ENCODE assay signal across 9 mouse cellular contexts in the genomic region with DNA sequence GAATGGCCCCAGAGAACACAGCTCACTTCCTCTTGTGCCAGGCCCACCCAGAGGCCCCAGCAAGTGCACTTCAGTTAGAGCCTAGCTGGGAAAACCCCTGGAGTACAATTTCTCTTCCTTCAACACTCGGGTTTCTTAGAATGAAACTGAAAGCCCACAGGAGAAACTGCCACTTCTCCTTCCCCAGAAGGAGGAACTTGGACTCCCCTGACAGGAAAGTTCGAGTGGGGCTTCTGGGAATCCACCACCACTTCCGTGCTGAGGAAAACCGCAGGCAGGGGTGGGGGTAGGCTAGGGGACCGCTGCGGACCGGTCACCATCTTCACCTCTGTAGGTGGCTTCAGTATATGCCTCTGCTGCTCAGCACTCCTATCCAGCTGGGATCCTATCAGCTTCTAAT. TPM values are rescaled to one million over a fixed set of nuclear protein-coding genes. Genes with fewer than 3 reads are reported as not detected.
DNase-seq lines count a peak whose midpoint lies in the region; ATAC-seq and TF ChIP-seq lines count a peak whose summit lies in the region.
"Had no signal": no experiment of that assay in that cellular context is flagged by ENCODE, and none has a peak within 500 bp of the region (broad histone marks: within the 10 kb centered on the region; RNA-seq: fewer than 3 reads in every experiment).

No protein-coding gene starts in this region.

- peaks cover 93% of the 10 kb centered on the region for H3K4me1 ChIP-seq in liver, embryonic 12.5 days
- peaks cover 53% of the 10 kb centered on the region for H3K4me1 ChIP-seq in small intestine, adult 2 months (ENCODE audit: control insufficient read depth, insufficient read depth, insufficient read length, low read length)
- peaks cover 20% of the 10 kb centered on the region for H3K4me1 ChIP-seq in midbrain, embryonic 14.5 days (ENCODE audit: control insufficient read depth, insufficient read depth, low read length)

- no peaks in the 10 kb centered on the region for H3K27me3 ChIP-seq in liver, embryonic 12.5 days (replicated peaks)
- no peaks in the 10 kb centered on the region for H3K27me3 ChIP-seq in small intestine, adult 2 months (ENCODE audit: control insufficient read depth, insufficient read depth, low read length)
- H3K27me3 ChIP-seq in midbrain, embryonic 14.5 days (ENCODE audit: control insufficient read depth, insufficient read depth, low read length): no peaks in the 10 kb centered on the region

- peak; percentile 21 for DNase-seq in c-Kit-positive CD71-positive TER-119-positive erythroid progenitor cells, embryonic 14.5 days (ENCODE audit: low spot score)
- DNase-seq in midbrain, embryonic 14.5 days: no peak
- no peak for DNase-seq in MN1 (ENCODE audit: low spot score)
- no peak for DNase-seq in urinary bladder, postnatal 4 days (ENCODE audit: low spot score in 2 of 2)

- H3K9ac ChIP-seq in liver, embryonic 12.5 days: peak overlapping the region; percentile 76; the same call in 1 of the 2 replicates
- no peak overlapping the region for H3K9ac ChIP-seq in midbrain, embryonic 14.5 days (replicated peaks; ENCODE audit: low read length)

- WGBS in liver, embryonic 12.5 days (ENCODE audit: insufficient replicate concordance): 19% methylated on average over 7 of the region's 7 CpGs
- WGBS in small intestine, adult 2 months: 22% methylated on average over 7 of the region's 7 CpGs
- WGBS in midbrain, embryonic 14.5 days: 64% methylated on average over 7 of the region's 7 CpGs

- peak; percentile 53 for ATAC-seq in CD4-positive, CD25-positive, alpha-beta regulatory T cell, adult 4 months
- no peak for ATAC-seq in liver, embryonic 12.5 days
- ATAC-seq in megakaryocyte-erythroid progenitor cell, adult 5-6 weeks (replicated peaks; ENCODE audit: low FRiP score, low TSS enrichment, poor library complexity, severe bottlenecking): no peak
- ATAC-seq in midbrain, embryonic 14.5 days (ENCODE audit: low FRiP score, low TSS enrichment): no peak

- no peak for TF ChIP-seq CTCF in small intestine, adult 2 months (IDR thresholded peaks at IDR 0.05; ENCODE audit: extremely low read depth, insufficient read length, insufficient replicate concordance, low read depth, low read length)

- no peaks in the 10 kb centered on the region for H3K9me3 ChIP-seq in liver, embryonic 12.5 days (replicated peaks)
- H3K9me3 ChIP-seq in midbrain, embryonic 14.5 days (ENCODE audit: control insufficient read depth, low read length): no peaks in the 10 kb centered on the region

- no peaks in the 10 kb centered on the region for H3K36me3 ChIP-seq in liver, embryonic 12.5 days
- H3K36me3 ChIP-seq in small intestine, adult 2 months (ENCODE audit: control insufficient read depth, insufficient read depth, low read length): no peaks in the 10 kb centered on the region
- no peaks in the 10 kb centered on the region for H3K36me3 ChIP-seq in midbrain, embryonic 14.5 days (ENCODE audit: control insufficient read depth, insufficient read depth, low read length)

- no peak; the same call in 1 of the 2 replicates for TF ChIP-seq POLR2A in small intestine, adult 2 months (IDR thresholded peaks at IDR 0.05; ENCODE audit: low read depth, low read length)

- H3K4me3 ChIP-seq in liver, embryonic 12.5 days: no peak overlapping the region
- peak overlapping the region; percentile 22 for H3K4me3 ChIP-seq in small intestine, adult 2 months (ENCODE audit: low read depth, low read length)
- no peak overlapping the region for H3K4me3 ChIP-seq in midbrain, embryonic 14.5 days (replicated peaks; ENCODE audit: low read depth, low read length)

- peak overlapping the region; percentile 93 for H3K27ac ChIP-seq in liver, embryonic 12.5 days
- H3K27ac ChIP-seq in small intestine, adult 2 months (ENCODE audit: insufficient read depth, low read depth, low read length): peak overlapping the region; percentile 85
- H3K27ac ChIP-seq in midbrain, embryonic 14.5 days (replicated peaks; ENCODE audit: low read depth, low read length): no peak overlapping the region
- H3K27ac ChIP-seq: kidney, postnatal 0 days had no signal

- H3K4me2 ChIP-seq in liver, embryonic 12.5 days: peak overlapping the region; percentile 38
- no peak overlapping the region for H3K4me2 ChIP-seq in midbrain, embryonic 14.5 days (ENCODE audit: low read length)

RNA-seq across cellular contexts. Expression of a gene that starts 34.7 kb away (rescaled TPM):
- 1 to 10 TPM in 1 of 2 experiments, under 1 TPM in 1; 0.65 to 9.4 TPM for polyA plus RNA-seq in CD4-positive, CD25-positive, alpha-beta regulatory T cell, adult 4 months (2017; shearing (Covaris generic))
- 5.1 and 5.9 TPM in 2 replicates for polyA plus RNA-seq in liver, embryonic 12.5 days (2016; fragmentation: Nextera tagmentation; extraction: Ambion mirVana)
- 14.0 and 16.3 TPM in 2 replicates for polyA plus RNA-seq in small intestine, adult 2 months (2012; rRNA removed)
- total RNA-seq in megakaryocyte-erythroid progenitor cell, adult 5-6 weeks (2014; fragmentation: Nextera tagmentation): 3.1 and 3.4 TPM in 2 replicates
- 2.7 and 6.0 TPM in 2 replicates for total RNA-seq in megakaryocyte-erythroid progenitor cell, adult 5-6 weeks (2017)
- polyA plus RNA-seq in midbrain, embryonic 14.5 days (2014; fragmentation: Nextera tagmentation; extraction: Ambion mirVana): 4.4 and 4.9 TPM in 2 replicates

RNA-seq across cellular contexts. Expression of a gene that starts 47.6 kb away (rescaled TPM):
- polyA plus RNA-seq in CD4-positive, CD25-positive, alpha-beta regulatory T cell, adult 4 months (2017; shearing (Covaris generic)): 10 to 100 TPM; 11.0 to 13.9 TPM
- polyA plus RNA-seq in liver, embryonic 12.5 days (2016; fragmentation: Nextera tagmentation; extraction: Ambion mirVana): 107 and 109 TPM in 2 replicates
- polyA plus RNA-seq in small intestine, adult 2 months (2012; rRNA removed): 153 and 260 TPM in 2 replicates
- 86.6 and 105 TPM in 2 replicates for total RNA-seq in megakaryocyte-erythroid progenitor cell, adult 5-6 weeks (2014; fragmentation: Nextera tagmentation)
- total RNA-seq in megakaryocyte-erythroid progenitor cell, adult 5-6 weeks (2017): 31.9 and 32.4 TPM in 2 replicates
- polyA plus RNA-seq in midbrain, embryonic 14.5 days (2014; fragmentation: Nextera tagmentation; extraction: Ambion mirVana): 533 and 550 TPM in 2 replicates
